19 mouse cellular contexts compared by ENCODE assay signal in genomic region chr3:6525173-6525572, GRCm38 (mm10).
DNase-seq lines count a peak whose midpoint lies in the region; ATAC-seq and TF ChIP-seq lines count a peak whose summit lies in the region.
"Had no signal": no experiment of that assay in that cellular context is flagged by ENCODE, and none has a peak within 500 bp of the region (broad histone marks: within the 10 kb centered on the region; RNA-seq: fewer than 3 reads in every experiment).

No protein-coding gene starts in this region.

- no peak overlapping the region for H3K27ac ChIP-seq in midbrain, embryonic 14.5 days (replicated peaks; ENCODE audit: low read depth, low read length)
- no peak overlapping the region for H3K27ac ChIP-seq in midbrain, embryonic 10.5 days (replicated peaks)
- H3K27ac ChIP-seq in midbrain, embryonic 16.5 days (ENCODE audit: low read length) = no peak overlapping the region
- H3K27ac ChIP-seq: embryonic facial prominence, embryonic 10.5 days; embryonic facial prominence, embryonic 12.5 days; forebrain, embryonic 12.5 days had no signal

- no peaks in the 10 kb centered on the region for H3K9me3 ChIP-seq in midbrain, embryonic 14.5 days (ENCODE audit: control insufficient read depth, low read length)
- H3K9me3 ChIP-seq in midbrain, embryonic 10.5 days (replicated peaks) = no peaks in the 10 kb centered on the region
- H3K9me3 ChIP-seq in midbrain, embryonic 16.5 days (replicated peaks; ENCODE audit: control insufficient read depth, low read length, poor library complexity, severe bottlenecking) = no peaks in the 10 kb centered on the region
- H3K9me3 ChIP-seq: embryonic facial prominence, embryonic 10.5 days; embryonic facial prominence, embryonic 12.5 days; forebrain, embryonic 12.5 days had no signal

- H3K4me3 ChIP-seq in midbrain, embryonic 14.5 days (replicated peaks; ENCODE audit: low read depth, low read length) = no peak overlapping the region
- no peak overlapping the region for H3K4me3 ChIP-seq in midbrain, embryonic 10.5 days
- no peak overlapping the region for H3K4me3 ChIP-seq in midbrain, embryonic 16.5 days (ENCODE audit: low read depth, low read length)
- H3K4me3 ChIP-seq: embryonic facial prominence, embryonic 10.5 days; embryonic facial prominence, embryonic 12.5 days; forebrain, embryonic 12.5 days had no signal

- no peak for DNase-seq in midbrain, embryonic 14.5 days
- no peak for DNase-seq in midbrain, embryonic 10.5 days (ENCODE audit: low spot score)
- DNase-seq in brain, embryonic 14.5 days (ENCODE audit: low read depth) = peak; percentile 5
- no peak for DNase-seq in layer of hippocampus, adult 18-20 months (ENCODE audit: low spot score in 2 of 2)
- no peak for DNase-seq in kidney, postnatal 10 days
- DNase-seq: adrenal gland, adult 2 months; adrenal gland, postnatal 10 days; adrenal gland, postnatal 25 days; cerebellum, adult 11-12 months; cerebellum, adult 2 months; cerebellum, adult 9-10 months; cerebellum, postnatal 10 days; cerebellum, postnatal 25 days had no signal

- H3K4me2 ChIP-seq in midbrain, embryonic 14.5 days (ENCODE audit: low read length) = no peak overlapping the region
- no peak overlapping the region for H3K4me2 ChIP-seq in midbrain, embryonic 16.5 days (ENCODE audit: low read length)
- H3K4me2 ChIP-seq: embryonic facial prominence, embryonic 12.5 days; forebrain, embryonic 12.5 days had no signal

- 55% methylated on average over 1 of the region's 1 CpGs for WGBS in midbrain, embryonic 14.5 days
- 86% methylated on average over 1 of the region's 1 CpGs for WGBS in midbrain, embryonic 10.5 days
- WGBS in midbrain, embryonic 16.5 days = 57% methylated on average over 1 of the region's 1 CpGs

- H3K36me3 ChIP-seq in midbrain, embryonic 14.5 days (ENCODE audit: control insufficient read depth, insufficient read depth, low read length) = no peaks in the 10 kb centered on the region
- no peaks in the 10 kb centered on the region for H3K36me3 ChIP-seq in midbrain, embryonic 10.5 days
- H3K36me3 ChIP-seq in midbrain, embryonic 16.5 days (ENCODE audit: control insufficient read depth, insufficient read depth, low read length) = no peaks in the 10 kb centered on the region
- H3K36me3 ChIP-seq: embryonic facial prominence, embryonic 10.5 days; embryonic facial prominence, embryonic 12.5 days; forebrain, embryonic 12.5 days had no signal

- H3K4me1 ChIP-seq in midbrain, embryonic 14.5 days (ENCODE audit: control insufficient read depth, insufficient read depth, low read length) = 0 out of 2 replicates have a peak, but pooled peaks cover 4% of the 10 kb centered on the region
- H3K4me1 ChIP-seq in midbrain, embryonic 10.5 days = no peaks in the 10 kb centered on the region
- no peaks in the 10 kb centered on the region for H3K4me1 ChIP-seq in midbrain, embryonic 16.5 days (ENCODE audit: control insufficient read depth, insufficient read depth, low read length)
- H3K4me1 ChIP-seq: embryonic facial prominence, embryonic 10.5 days; embryonic facial prominence, embryonic 12.5 days; forebrain, embryonic 12.5 days had no signal

- no peak for TF ChIP-seq POLR2A in brain, embryonic 14.5 days (IDR thresholded peaks at IDR 0.05; ENCODE audit: borderline replicate concordance, extremely low read depth, insufficient read depth, insufficient read length, poor library complexity, severe bottlenecking)

- 0 out of 2 replicates have a peak, but pooled peaks have one; percentile 14 for ATAC-seq in midbrain, embryonic 14.5 days (ENCODE audit: low FRiP score, low TSS enrichment)
- ATAC-seq in midbrain, embryonic 16.5 days = peak; percentile 68; the same call in 1 of the 2 replicates
- ATAC-seq: forebrain, embryonic 14.5 days; forebrain, embryonic 16.5 days had no signal

- TF ChIP-seq CTCF in brain, embryonic 14.5 days (IDR thresholded peaks at IDR 0.05; ENCODE audit: borderline replicate concordance, extremely low read depth, insufficient read depth, insufficient read length) = no peak

- no peaks in the 10 kb centered on the region for H3K27me3 ChIP-seq in midbrain, embryonic 14.5 days (ENCODE audit: control insufficient read depth, insufficient read depth, low read length)
- no peaks in the 10 kb centered on the region for H3K27me3 ChIP-seq in midbrain, embryonic 10.5 days (ENCODE audit: low read depth, poor library complexity, severe bottlenecking)
- no peaks in the 10 kb centered on the region for H3K27me3 ChIP-seq in midbrain, embryonic 16.5 days (ENCODE audit: control insufficient read depth, insufficient read depth, low read depth, low read length)
- H3K27me3 ChIP-seq: embryonic facial prominence, embryonic 12.5 days; forebrain, embryonic 12.5 days had no signal

- no peak overlapping the region for H3K9ac ChIP-seq in midbrain, embryonic 14.5 days (replicated peaks; ENCODE audit: low read length)
- no peak overlapping the region for H3K9ac ChIP-seq in midbrain, embryonic 16.5 days (ENCODE audit: low read depth, low read length)
- H3K9ac ChIP-seq: embryonic facial prominence, embryonic 12.5 days; forebrain, embryonic 12.5 days had no signal
